Mouse (Mus musculus) heart, postnatal 4 days (tissue): ENCODE data around the gene Olfr1302. TPM values are rescaled to one million over a fixed set of nuclear protein-coding genes. Genes with fewer than 3 reads are reported as not detected.

Experiments
- DNase-seq: peaks from one replicate; pipeline ENCODE4 v3.0.0; 2021
- total RNA-seq, 2 experiments: library from RNA; stranded (reverse); gene quantifications; 2 replicates each; pipeline ENCODE4 v1.2.3; 2021

Gene Olfr1302
- total RNA-seq, result not detected

DNA sequence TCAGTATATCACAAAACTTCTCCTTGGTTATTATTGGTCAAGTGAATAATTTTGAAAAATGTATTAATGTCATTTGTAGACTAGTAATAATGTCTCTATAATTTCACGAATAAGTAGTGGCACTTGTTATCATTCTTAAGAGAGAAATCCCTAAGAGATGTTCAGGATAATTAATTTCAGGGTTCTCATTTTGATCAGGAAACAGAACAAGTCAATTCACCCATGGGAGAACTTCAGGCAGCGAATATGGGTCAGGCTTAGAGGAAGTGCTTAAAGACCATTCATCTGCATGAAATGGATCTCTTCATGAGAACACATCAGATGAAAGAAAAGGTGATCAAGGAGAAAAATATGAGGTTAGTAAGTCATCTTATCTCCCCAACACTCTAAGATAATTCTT lies at the start of gene Olfr1302:
Gene Olfr1302, plus strand, starts transcription at position 301 of the 400 bp plus-strand sequence.
- no peak for DNase-seq

DNA sequence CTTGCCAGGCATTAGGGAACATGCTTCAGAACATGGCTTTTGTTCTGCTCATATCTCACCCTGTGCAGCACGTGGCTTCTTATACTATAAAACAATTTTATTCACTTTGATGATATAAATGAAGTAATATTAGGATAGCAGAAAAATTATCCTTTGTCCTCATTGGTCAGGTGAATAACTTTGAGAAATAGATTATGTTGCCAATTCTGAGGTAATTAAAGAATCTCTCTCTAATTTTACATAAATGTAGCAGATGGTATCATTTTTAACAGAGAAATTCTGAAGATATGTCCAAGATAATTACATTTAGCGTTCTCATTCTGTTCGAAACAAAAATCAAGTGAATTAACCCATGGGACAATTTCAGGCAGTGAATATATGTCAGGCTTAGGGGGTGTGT lies 26.5 kb upstream of the Olfr1302 start, which contains the start of gene Olfr1301:
Gene Olfr1301, plus strand, starts transcription at position 301 of the 400 bp plus-strand sequence.
- DNase-seq, result no peak

DNA sequence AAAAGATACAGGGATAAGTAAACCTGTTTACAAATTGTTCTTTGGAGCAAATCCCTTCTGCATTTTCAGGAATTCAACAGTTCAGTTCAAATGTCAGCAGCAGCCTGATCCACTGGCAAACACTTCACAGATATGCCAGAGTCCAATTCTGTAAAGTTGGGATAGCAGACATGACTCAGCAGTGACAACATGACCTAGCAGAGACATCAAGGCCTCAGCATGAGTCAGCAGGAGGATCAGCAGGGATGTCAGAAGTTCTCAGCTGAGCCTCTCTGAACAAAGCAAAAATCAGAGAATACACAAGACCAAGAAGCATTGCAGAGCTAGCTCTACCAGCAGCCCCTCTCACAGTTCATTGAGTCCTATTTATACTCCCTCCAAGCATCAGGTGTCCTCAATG lies 35.7 kb downstream of the Olfr1302 start:
- DNase-seq, result no peak

DNA sequence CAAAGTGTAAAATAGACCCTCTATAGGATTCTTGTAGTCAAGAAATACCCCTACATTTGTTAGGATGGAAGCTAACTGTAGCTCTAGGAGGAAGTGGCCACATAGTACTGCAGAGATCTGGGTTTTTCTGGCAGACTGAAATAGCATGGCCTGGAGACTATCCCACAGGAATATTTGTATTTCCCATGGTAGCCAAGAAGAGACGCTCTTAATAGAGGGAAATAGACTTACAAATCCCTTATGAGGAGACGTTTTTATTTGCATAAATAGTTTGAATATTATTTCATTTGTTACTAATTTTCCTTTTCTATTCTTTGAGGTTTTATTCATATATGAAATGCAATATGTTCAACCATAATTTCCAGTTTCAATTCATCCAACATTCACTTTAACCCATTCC lies 43.0 kb downstream of the Olfr1302 start, which contains the start of gene Olfr1303:
Gene Olfr1303, minus strand, starts transcription at position 101 of the 400 bp plus-strand sequence.
- no peak for DNase-seq

Other genes starting within 250 kb of the Olfr1302 start
- not detected for gene Olfr1294, start 237.1 kb upstream of the Olfr1302 start, total RNA-seq
- gene Olfr1295, start 207.7 kb upstream of the Olfr1302 start, total RNA-seq, result not detected
- gene Olfr1297, start 150.9 kb upstream of the Olfr1302 start, total RNA-seq, result not detected
- gene Olfr1298, start 128.2 kb upstream of the Olfr1302 start, total RNA-seq, result not detected
- gene Olfr1299, start 116.0 kb upstream of the Olfr1302 start, total RNA-seq, result not detected
- not detected for gene Olfr1301, start 26.4 kb upstream of the Olfr1302 start, total RNA-seq
- gene Olfr1303, start 42.9 kb downstream of the Olfr1302 start, total RNA-seq, result not detected
- gene Olfr1305, start 99.7 kb downstream of the Olfr1302 start, total RNA-seq, result not detected
- not detected for gene Olfr1306, start 138.8 kb downstream of the Olfr1302 start, total RNA-seq
- under 1 TPM in 1 of 2 experiments, not detected in 1; 0.02 TPM for gene Olfr1307, start 172.0 kb downstream of the Olfr1302 start, total RNA-seq
- gene Olfr1308, start 187.5 kb downstream of the Olfr1302 start, total RNA-seq, result not detected
- not detected for gene Olfr1309, start 212.9 kb downstream of the Olfr1302 start, total RNA-seq
- gene Olfr1310, start 235.3 kb downstream of the Olfr1302 start, total RNA-seq, result not detected
- gene Olfr1311, start 247.0 kb downstream of the Olfr1302 start, total RNA-seq, result not detected